Mouse (Mus musculus) stomach, postnatal 0 days (tissue): ENCODE measurements around the gene Dpf3. TPM values are rescaled to one million over a fixed set of nuclear protein-coding genes. Genes with fewer than 3 reads are reported as not detected.

Experiments used
- ATAC-seq: fragments of 200-750 bp; cut with Nextera tagmentation; 2 replicates; pipeline ENCODE4 v1.8.0; 2017; ENCODE audit not compliant: low FRiP score, low TSS enrichment
- DNase-seq: peaks from one replicate; pipeline ENCODE4 v3.0.0-alpha.2; 2016; ENCODE audit warnings: low spot score
- H3K27ac ChIP-seq: fragments of 300-500 bp; sonication (generic); replicated peaks from 2 replicates; pipeline ENCODE4 v1.5.1; 2014; ENCODE audit warnings: mild to moderate bottlenecking, control low read depth
- H3K27me3 ChIP-seq: fragments of 300-500 bp; sonication (generic); 2 replicates; pipeline ENCODE4 v1.6.1; 2014; ENCODE audit warnings: low read length; ENCODE audit not compliant: control insufficient read depth, insufficient read depth
- H3K36me3 ChIP-seq: fragments of 300-500 bp; sonication (generic); 2 replicates; pipeline ENCODE4 v1.6.1; 2014; ENCODE audit warnings: low read length, mixed read lengths; ENCODE audit not compliant: control insufficient read depth, insufficient read depth
- H3K4me1 ChIP-seq: fragments of 300-500 bp; sonication (generic); replicated peaks from 2 replicates; pipeline ENCODE4 v1.6.1; 2014; ENCODE audit warnings: antibody characterized with exemption; ENCODE audit not compliant: control insufficient read depth, insufficient read depth
- H3K4me2 ChIP-seq: fragments of 300-500 bp; sonication (generic); replicated peaks from 2 replicates; pipeline ENCODE4 v1.6.1; 2014; ENCODE audit warnings: low read depth, mild to moderate bottlenecking, control low read depth, moderate library complexity
- H3K4me3 ChIP-seq: fragments of 300-500 bp; sonication (generic); 2 replicates; pipeline ENCODE4 v1.5.1; 2014; ENCODE audit warnings: low read depth, low read length, control low read depth
- H3K9ac ChIP-seq: fragments of 300-500 bp; sonication (generic); 2 replicates; pipeline ENCODE4 v1.6.1; 2014; ENCODE audit warnings: mild to moderate bottlenecking, low read length, control low read depth, mixed read lengths
- H3K9me3 ChIP-seq: fragments of 300-500 bp; sonication (generic); 2 replicates; pipeline ENCODE4 v1.6.1; 2016; ENCODE audit warnings: low read length; ENCODE audit not compliant: control insufficient read depth
- CTCF ChIP-seq: IDR thresholded peaks from 2 replicates; pipeline ENCODE4 v1.5.1; 2016; ENCODE audit warnings: antibody characterized with exemption, low read depth, mild to moderate bottlenecking, moderate library complexity
- EP300 ChIP-seq: optimal IDR thresholded peaks from 2 replicates; pipeline ENCODE3; 2016; ENCODE audit warnings: antibody characterized with exemption
- WGBS: fragments of 180-500 bp; shearing (Covaris S2); extraction: QIAGEN DNeasy Blood & Tissue Kit; methylation state at CpG from one replicate; pipeline ENCODE4 v1.1.7; 2014; 5-methylcytosine and 5-hydroxymethylcytosine counted together
- polyA plus RNA-seq: library from polyadenylated mRNA; unstranded; fragments of >200 nt; fragmentation: Nextera tagmentation; extraction: Ambion mirVana; gene quantifications from 2 replicates; pipeline ENCODE4 v1.2.1, GENCODE M21; 2015

Gene Dpf3
- polyA plus RNA-seq, 1 experiment from 2014 or later: 3.0 TPM

GRCm38 (mm10) chr12:83466053-83466452, 21.5 kb downstream of the Dpf3 start:
- no peaks in the 10 kb centered on the region for H3K9me3 ChIP-seq
- H3K36me3 ChIP-seq: no peaks in the 10 kb centered on the region
- WGBS: 76% methylated on average over 4 of the region's 4 CpGs

GRCm38 (mm10) chr12:83460272-83460671, 27.2 kb downstream of the Dpf3 start:
- TF ChIP-seq EP300 (no peak), CTCF (no peak)
- no peak overlapping the region for H3K27ac ChIP-seq
- H3K9ac ChIP-seq: no peak overlapping the region
- H3K4me1 ChIP-seq: no peaks in the 10 kb centered on the region
- H3K27me3 ChIP-seq: no peaks in the 10 kb centered on the region
- H3K4me3 ChIP-seq: no peak overlapping the region
- H3K4me2 ChIP-seq: no peak overlapping the region
- DNase-seq (no peak), ATAC-seq (no peak)
- no peaks in the 10 kb centered on the region for H3K36me3 ChIP-seq
- 68% methylated on average over 3 of the region's 3 CpGs for WGBS
- H3K9me3 ChIP-seq: no peaks in the 10 kb centered on the region

More at GRCm38 (mm10) chr12:83466053-83466452, 21.5 kb downstream of the Dpf3 start:
- no peak overlapping the region for H3K27ac ChIP-seq
- no peak overlapping the region for H3K9ac ChIP-seq
- no peaks in the 10 kb centered on the region for H3K4me1 ChIP-seq
- no peak overlapping the region for H3K4me2 ChIP-seq
- no peak for ATAC-seq
- no peaks in the 10 kb centered on the region for H3K27me3 ChIP-seq
- no peak for DNase-seq
- TF ChIP-seq EP300 (no peak), CTCF (no peak)
- H3K4me3 ChIP-seq: no peak overlapping the region

GRCm38 (mm10) chr12:83454697-83455321, 32.7 kb downstream of the Dpf3 start:
- 35% methylated on average over 5 of the region's 5 CpGs for WGBS
- ATAC-seq (peak; percentile 77), DNase-seq (peak; percentile 35)
- H3K4me1 ChIP-seq: no peaks in the 10 kb centered on the region
- no peaks in the 10 kb centered on the region for H3K27me3 ChIP-seq
- H3K9me3 ChIP-seq: no peaks in the 10 kb centered on the region
- H3K36me3 ChIP-seq: no peaks in the 10 kb centered on the region
- no peak for TF ChIP-seq CTCF
- TF ChIP-seq EP300: no peak
- H3K9ac ChIP-seq: no peak overlapping the region
- H3K4me2 ChIP-seq: no peak overlapping the region
- no peak overlapping the region for H3K27ac ChIP-seq
- H3K4me3 ChIP-seq: no peak overlapping the region

GRCm38 (mm10) chr12:83451850-83452249, 35.7 kb downstream of the Dpf3 start:
- Histone ChIP-seq H3K9me3 (no peaks in the 10 kb centered on the region), H3K27ac (no peak overlapping the region), H3K4me2 (no peak overlapping the region), H3K4me3 (no peak overlapping the region), H3K36me3 (no peaks in the 10 kb centered on the region), H3K27me3 (no peaks in the 10 kb centered on the region), H3K4me1 (no peaks in the 10 kb centered on the region), H3K9ac (no peak overlapping the region)
- TF ChIP-seq EP300 (no peak), CTCF (peak; percentile 36)
- 59% methylated on average over 8 of the region's 8 CpGs for WGBS
- ATAC-seq: no peak
- no peak for DNase-seq

- Histone ChIP-seq H3K9ac (no peak overlapping the region), H3K9me3 (no peaks in the 10 kb centered on the region), H3K27me3 (no peaks in the 10 kb centered on the region), H3K27ac (no peak overlapping the region), H3K4me3 (no peak overlapping the region), H3K4me1 (no peaks in the 10 kb centered on the region), H3K36me3 (no peaks in the 10 kb centered on the region), H3K4me2 (no peak overlapping the region)
- 90% methylated on average over 1 of the region's 1 CpGs for WGBS
- DNase-seq (no peak), ATAC-seq (no peak)
- no peak for TF ChIP-seq CTCF
- no peak for TF ChIP-seq EP300
Observed at GRCm38 (mm10) chr12:83450471-83450870, 37.0 kb downstream of the Dpf3 start.

- no peak overlapping the region for H3K9ac ChIP-seq
- no peak for DNase-seq
- no peaks in the 10 kb centered on the region for H3K27me3 ChIP-seq
- H3K4me2 ChIP-seq: no peak overlapping the region
- no peak overlapping the region for H3K4me3 ChIP-seq
- WGBS: 74% methylated on average over 7 of the region's 7 CpGs
- no peak overlapping the region for H3K27ac ChIP-seq
- H3K9me3 ChIP-seq: no peaks in the 10 kb centered on the region
- H3K4me1 ChIP-seq: no peaks in the 10 kb centered on the region
- no peaks in the 10 kb centered on the region for H3K36me3 ChIP-seq
- TF ChIP-seq EP300 (no peak), CTCF (no peak)
- ATAC-seq: no peak
Observed at GRCm38 (mm10) chr12:83449202-83449601, 38.3 kb downstream of the Dpf3 start.
